9 mouse cellular contexts compared by ENCODE assay signal in genomic region chr6:115775838-115776237, GRCm38 (mm10). TPM values are rescaled to one million over a fixed set of nuclear protein-coding genes. Genes with fewer than 3 reads are reported as not detected.
A peak's percentile ranks its signal among the peaks of the same experiment; 100 is the strongest.
DNase-seq lines count a peak whose midpoint lies in the region; ATAC-seq and TF ChIP-seq lines count a peak whose summit lies in the region.
"Had no signal": no experiment of that assay in that cellular context is flagged by ENCODE, and none has a peak within 500 bp of the region (broad histone marks: within the 10 kb centered on the region; RNA-seq: fewer than 3 reads in every experiment).

No protein-coding gene starts in this region.

- peak; percentile 97 for DNase-seq in heart, adult 11 months
- no peak for DNase-seq in heart, postnatal 25 days (ENCODE audit: low spot score)
- DNase-seq in embryonic facial prominence, embryonic 10.5 days (ENCODE audit: low spot score): no peak
- DNase-seq in midbrain, embryonic 10.5 days (ENCODE audit: low spot score): no peak
- DNase-seq in thymus, postnatal 10 days (ENCODE audit: low spot score in 2 of 2): no peak
- no peak for DNase-seq in kidney, adult 2 months
- DNase-seq in T-cell, adult 2 months (ENCODE audit: low spot score): no peak

- peak overlapping the region; percentile 98 for H3K27ac ChIP-seq in embryonic facial prominence, embryonic 10.5 days (replicated peaks)
- peak overlapping the region; percentile 99 for H3K27ac ChIP-seq in heart, embryonic 14.5 days (replicated peaks in 1 of 2; ENCODE audit: control insufficient read depth in 1 of 2, insufficient read depth in 1 of 2, low read depth in 2 of 2, low read length in 2 of 2)
- H3K27ac ChIP-seq in midbrain, embryonic 10.5 days (replicated peaks): peak overlapping the region; percentile 98
- no peak overlapping the region for H3K27ac ChIP-seq in kidney, adult 2 months (ENCODE audit: insufficient read depth, low read depth, low read length)

- TF ChIP-seq CTCF in kidney, adult 2 months (conservative IDR thresholded peaks at IDR 0.05; ENCODE audit: insufficient read depth, insufficient read length, low read depth, low read length): no peak

- peaks cover 31% of the 10 kb centered on the region for H3K4me1 ChIP-seq in embryonic facial prominence, embryonic 10.5 days
- peaks cover 12 to 30% of the 10 kb centered on the region in 2 experiments for H3K4me1 ChIP-seq in heart, embryonic 14.5 days (ENCODE audit: control insufficient read depth in 2 of 2, insufficient read depth in 2 of 2, low read length in 2 of 2)
- peaks cover 31% of the 10 kb centered on the region for H3K4me1 ChIP-seq in midbrain, embryonic 10.5 days
- H3K4me1 ChIP-seq in kidney, adult 2 months (ENCODE audit: control insufficient read depth, insufficient read depth, low read length): no peaks in the 10 kb centered on the region; the same call in 1 of the 2 replicates

- H3K9ac ChIP-seq in heart, embryonic 14.5 days (ENCODE audit: low read length): peak overlapping the region; percentile 92

- intact Hi-C loops in heart, postnatal 25 days (cut with DNase I): no loop called here

- H3K36me3 ChIP-seq in embryonic facial prominence, embryonic 10.5 days (replicated peaks): peaks cover 41% of the 10 kb centered on the region
- peaks cover 27% of the 10 kb centered on the region for H3K36me3 ChIP-seq in heart, embryonic 14.5 days (ENCODE audit: control insufficient read depth, insufficient read depth, low read length)
- H3K36me3 ChIP-seq in midbrain, embryonic 10.5 days: peaks cover 42% of the 10 kb centered on the region
- H3K36me3 ChIP-seq in kidney, adult 2 months (ENCODE audit: control insufficient read depth, insufficient read depth, low read length): no peaks in the 10 kb centered on the region

- no peak for TF ChIP-seq POLR2A in kidney, adult 2 months (IDR thresholded peaks at IDR 0.05; ENCODE audit: low read depth, low read length)

- H3K9me3 ChIP-seq in embryonic facial prominence, embryonic 10.5 days: no peaks in the 10 kb centered on the region
- H3K9me3 ChIP-seq in heart, embryonic 14.5 days (ENCODE audit: control insufficient read depth, low read length): 0 out of 2 replicates have a peak, but pooled peaks cover 4% of the 10 kb centered on the region
- H3K9me3 ChIP-seq in midbrain, embryonic 10.5 days (replicated peaks): 0 out of 2 replicates have a peak, but pooled peaks cover 4% of the 10 kb centered on the region

- H3K4me2 ChIP-seq in heart, embryonic 14.5 days (ENCODE audit: low read length): peak overlapping the region; percentile 96

- 61% methylated on average over 3 of the region's 3 CpGs for WGBS in embryonic facial prominence, embryonic 10.5 days
- 13% methylated on average over 3 of the region's 3 CpGs for WGBS in heart, embryonic 14.5 days
- 73% methylated on average over 3 of the region's 3 CpGs for WGBS in midbrain, embryonic 10.5 days
- 73% methylated on average over 3 of the region's 3 CpGs for WGBS in kidney, adult 2 months

- no peaks in the 10 kb centered on the region for H3K27me3 ChIP-seq in embryonic facial prominence, embryonic 10.5 days (replicated peaks; ENCODE audit: low read depth, poor library complexity, severe bottlenecking)
- H3K27me3 ChIP-seq in heart, embryonic 14.5 days (ENCODE audit: control insufficient read depth, insufficient read depth, low read length): no peaks in the 10 kb centered on the region
- H3K27me3 ChIP-seq in midbrain, embryonic 10.5 days (ENCODE audit: low read depth, poor library complexity, severe bottlenecking): no peaks in the 10 kb centered on the region
- no peaks in the 10 kb centered on the region for H3K27me3 ChIP-seq in kidney, adult 2 months (replicated peaks; ENCODE audit: control insufficient read depth, insufficient read depth, low read length)

- H3K4me3 ChIP-seq in embryonic facial prominence, embryonic 10.5 days: peak overlapping the region; percentile 92
- H3K4me3 ChIP-seq in heart, embryonic 14.5 days (ENCODE audit: control insufficient read depth in 1 of 2, insufficient read depth in 1 of 2, low read depth in 1 of 2, low read length in 2 of 2): peak overlapping the region; percentile 60 to 81
- peak overlapping the region; percentile 91 for H3K4me3 ChIP-seq in midbrain, embryonic 10.5 days
- no peak overlapping the region for H3K4me3 ChIP-seq in kidney, adult 2 months (ENCODE audit: insufficient read depth, low read depth, low read length)

- peak; percentile 73 for ATAC-seq in heart, embryonic 14.5 days (ENCODE audit: insufficient number of reproducible peaks, insufficient read depth, low FRiP score, low read depth)

RNA-seq across cellular contexts. Expression of gene Cand2, which starts 1.5 kb away (rescaled TPM):
- 10 to 100 TPM; 72.5 to 74.4 TPM for total RNA-seq in heart, postnatal 25 days (2021)
- 68.9 and 71.8 TPM in 2 replicates for polyA plus RNA-seq in embryonic facial prominence, embryonic 10.5 days (2016; fragmentation: Nextera tagmentation; extraction: Ambion mirVana)
- 46.9 and 48.3 TPM in 2 replicates for polyA plus RNA-seq in heart, embryonic 14.5 days (2014; fragmentation: Nextera tagmentation; extraction: Ambion mirVana)
- 56.3 and 57.3 TPM in 2 replicates for polyA plus RNA-seq in midbrain, embryonic 10.5 days (2016; fragmentation: Nextera tagmentation; extraction: Ambion mirVana)
- 4.0 and 4.3 TPM in 2 replicates for polyA plus RNA-seq in kidney, adult 2 months (2012; rRNA removed)

RNA-seq across cellular contexts. Expression of gene Tmem40, which starts 13.6 kb away (rescaled TPM):
- total RNA-seq in heart, postnatal 25 days (2021): 1 to 10 TPM in 1 of 2 experiments, not detected in 1; 1.0 TPM
- 1.1 and 1.6 TPM in 2 replicates for polyA plus RNA-seq in embryonic facial prominence, embryonic 10.5 days (2016; fragmentation: Nextera tagmentation; extraction: Ambion mirVana)
- polyA plus RNA-seq in heart, embryonic 14.5 days (2014; fragmentation: Nextera tagmentation; extraction: Ambion mirVana): 0.55 and 1.3 TPM in 2 replicates
- polyA plus RNA-seq in midbrain, embryonic 10.5 days (2016; fragmentation: Nextera tagmentation; extraction: Ambion mirVana): 1.6 and 1.9 TPM in 2 replicates
- 0.50 TPM in 2 replicates for polyA plus RNA-seq in kidney, adult 2 months (2012; rRNA removed)
- polyA plus RNA-seq: C2C12 had no signal

RNA-seq across cellular contexts. Expression of gene Rpl32, which starts 32.7 kb away (rescaled TPM):
- 100 to 1,000 TPM; 575 to 621 TPM for total RNA-seq in heart, postnatal 25 days (2021)
- 1,826 and 1,867 TPM in 2 replicates for polyA plus RNA-seq in embryonic facial prominence, embryonic 10.5 days (2016; fragmentation: Nextera tagmentation; extraction: Ambion mirVana)
- 1,410 and 1,566 TPM in 2 replicates for polyA plus RNA-seq in heart, embryonic 14.5 days (2014; fragmentation: Nextera tagmentation; extraction: Ambion mirVana)
- 1,558 and 1,869 TPM in 2 replicates for polyA plus RNA-seq in midbrain, embryonic 10.5 days (2016; fragmentation: Nextera tagmentation; extraction: Ambion mirVana)
- polyA plus RNA-seq in kidney, adult 2 months (2012; rRNA removed): 499 and 560 TPM in 2 replicates
